Comparison of ENCODE assay signal across 9 mouse cellular contexts in the genomic region with DNA sequence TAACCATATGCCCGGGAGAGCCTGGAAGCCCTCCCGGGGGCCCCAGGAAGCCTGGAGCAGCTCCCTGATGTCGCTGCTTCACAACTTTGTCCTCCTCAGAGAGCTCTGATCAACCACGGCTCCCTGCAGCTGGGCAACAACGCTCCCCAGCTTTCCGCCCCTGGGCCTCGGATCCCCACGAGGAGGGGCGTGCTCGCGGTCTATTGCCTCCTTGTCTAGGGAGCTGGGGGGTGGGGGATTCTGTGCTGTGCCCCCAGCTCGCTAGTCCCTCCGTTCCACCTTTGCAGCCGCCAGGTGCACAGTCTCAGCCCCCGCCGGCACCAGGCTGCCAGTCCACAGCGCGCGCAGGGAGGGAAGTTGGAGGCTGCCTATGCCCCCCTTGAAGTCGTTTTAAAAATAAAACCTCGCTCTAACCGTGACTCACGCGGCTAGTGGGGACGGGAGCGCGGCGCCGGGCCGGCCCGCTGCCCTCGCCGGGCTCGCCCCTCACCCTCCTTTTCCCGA. TPM values are rescaled to one million over a fixed set of nuclear protein-coding genes. Genes with fewer than 3 reads are reported as not detected.
DNase-seq lines count a peak whose midpoint lies in the region; ATAC-seq and TF ChIP-seq lines count a peak whose summit lies in the region.
"Had no signal": no experiment of that assay in that cellular context is flagged by ENCODE, and none has a peak within 500 bp of the region (broad histone marks: within the 10 kb centered on the region; RNA-seq: fewer than 3 reads in every experiment).

No protein-coding gene starts in this region.

- TF ChIP-seq POLR2A in heart, adult 2 months (IDR thresholded peaks at IDR 0.05; ENCODE audit: insufficient read depth, low read depth, low read length), result no peak

- no peak for TF ChIP-seq CTCF in heart, adult 2 months (IDR thresholded peaks at IDR 0.05)
- no peak for TF ChIP-seq CTCF in E14TG2a.4 (conservative IDR thresholded peaks at IDR 0.05; ENCODE audit: low read length)

- ATAC-seq in embryonic facial prominence, embryonic 13.5 days (ENCODE audit: insufficient number of reproducible peaks, insufficient read depth, low FRiP score, low TSS enrichment, low read depth), result no peak
- ATAC-seq in neural tube, embryonic 12.5 days (ENCODE audit: low FRiP score, low read depth), result no peak

- TF ChIP-seq EP300 in heart, adult 2 months (IDR thresholded peaks at IDR 0.05; ENCODE audit: insufficient read depth, low read depth, low read length), result no peak

- no peak overlapping the region for H3K27ac ChIP-seq in heart, adult 2 months
- peak overlapping the region; percentile 48 for H3K27ac ChIP-seq in embryonic facial prominence, embryonic 13.5 days
- H3K27ac ChIP-seq in neural tube, embryonic 12.5 days, result no peak overlapping the region

- H3K4me2 ChIP-seq in embryonic facial prominence, embryonic 13.5 days, result peak overlapping the region; percentile 96
- peak overlapping the region; percentile 95 for H3K4me2 ChIP-seq in neural tube, embryonic 12.5 days (replicated peaks)

- no peak for DNase-seq in heart, adult 2 months
- no peak for DNase-seq in heart, postnatal 14 days
- DNase-seq in kidney, postnatal 10 days, result peak; percentile 45
- DNase-seq in layer of hippocampus, adult 9-11 months, result no peak
- no peak for DNase-seq in retina, embryonic 14.5 days (ENCODE audit: low spot score)

- no peaks in the 10 kb centered on the region for H3K36me3 ChIP-seq in heart, adult 2 months (ENCODE audit: control insufficient read depth, insufficient read depth, low read length)
- no peaks in the 10 kb centered on the region for H3K36me3 ChIP-seq in E14TG2a.4 (ENCODE audit: insufficient read depth, low read length)
- H3K36me3 ChIP-seq in embryonic facial prominence, embryonic 13.5 days, result no peaks in the 10 kb centered on the region
- no peaks in the 10 kb centered on the region for H3K36me3 ChIP-seq in neural tube, embryonic 12.5 days

- peaks cover 6% of the 10 kb centered on the region for H3K27me3 ChIP-seq in heart, adult 2 months (ENCODE audit: control insufficient read depth, insufficient read depth, low read length)
- peaks cover 90% of the 10 kb centered on the region for H3K27me3 ChIP-seq in E14TG2a.4 (ENCODE audit: insufficient read depth, low read length)
- H3K27me3 ChIP-seq in embryonic facial prominence, embryonic 13.5 days, result peaks cover 56% of the 10 kb centered on the region
- peaks cover 80% of the 10 kb centered on the region for H3K27me3 ChIP-seq in neural tube, embryonic 12.5 days (replicated peaks)

- no peaks in the 10 kb centered on the region for H3K4me1 ChIP-seq in heart, adult 2 months (ENCODE audit: control insufficient read depth, insufficient read depth, low read length)
- H3K4me1 ChIP-seq in E14TG2a.4 (replicated peaks; ENCODE audit: low read depth, low read length), result peaks cover 54% of the 10 kb centered on the region
- H3K4me1 ChIP-seq in embryonic facial prominence, embryonic 13.5 days, result peaks cover 40% of the 10 kb centered on the region
- peaks cover 41% of the 10 kb centered on the region for H3K4me1 ChIP-seq in neural tube, embryonic 12.5 days

- peak overlapping the region; percentile 67 for H3K9ac ChIP-seq in heart, adult 2 months (ENCODE audit: low read depth, low read length)
- peak overlapping the region; percentile 85 for H3K9ac ChIP-seq in embryonic facial prominence, embryonic 13.5 days
- peak overlapping the region; percentile 65 for H3K9ac ChIP-seq in neural tube, embryonic 12.5 days

- peak overlapping the region; percentile 51 for H3K4me3 ChIP-seq in heart, adult 2 months
- peak overlapping the region; percentile 79 for H3K4me3 ChIP-seq in E14TG2a.4 (replicated peaks; ENCODE audit: low read length)
- H3K4me3 ChIP-seq in embryonic facial prominence, embryonic 13.5 days, result peak overlapping the region; percentile 86
- peak overlapping the region; percentile 64 for H3K4me3 ChIP-seq in neural tube, embryonic 12.5 days

- intact Hi-C loops in heart, adult 2 months (cut with DNase I), result no loop called here
- intact Hi-C loops in heart, postnatal 14 days (cut with DNase I), result no loop called here

- WGBS in heart, adult 2 months, result 3% methylated on average over 35 of the region's 35 CpGs
- 1% methylated on average over 35 of the region's 35 CpGs for WGBS in embryonic facial prominence, embryonic 13.5 days
- under 1% methylated on average over 35 of the region's 35 CpGs for WGBS in neural tube, embryonic 12.5 days

- H3K9me3 ChIP-seq in E14TG2a.4 (ENCODE audit: low read length), result no peaks in the 10 kb centered on the region
- H3K9me3 ChIP-seq in embryonic facial prominence, embryonic 13.5 days, result no peaks in the 10 kb centered on the region
- no peaks in the 10 kb centered on the region for H3K9me3 ChIP-seq in neural tube, embryonic 12.5 days

- no peaks in the 10 kb centered on the region for H3K79me2 ChIP-seq in heart, adult 2 months (replicated peaks; ENCODE audit: control insufficient read depth, insufficient read depth, low read length)

RNA-seq across cellular contexts. Expression of a gene that starts 41.2 kb away (rescaled TPM):
- 10 to 100 TPM; 62.1 to 70.9 TPM for total RNA-seq in heart, adult 2 months (2021)
- 73.3 and 84.2 TPM in 2 replicates for polyA plus RNA-seq in heart, adult 2 months (2012; rRNA removed)
- total RNA-seq in heart, postnatal 14 days (2021), result 10 to 100 TPM; 77.4 to 79.9 TPM
- 205 and 228 TPM in 2 replicates for polyA plus RNA-seq in embryonic facial prominence, embryonic 13.5 days (2015; fragmentation: Nextera tagmentation; extraction: Ambion mirVana)
- polyA plus RNA-seq in neural tube, embryonic 12.5 days (2016; fragmentation: Nextera tagmentation; extraction: Ambion mirVana), result 244 and 249 TPM in 2 replicates

RNA-seq across cellular contexts. Expression of a gene that starts 52.5 kb away (rescaled TPM):
- total RNA-seq in heart, adult 2 months (2021), result 100 to 1,000 TPM; 384 to 424 TPM
- 589 and 775 TPM in 2 replicates for polyA plus RNA-seq in heart, adult 2 months (2012; rRNA removed)
- 100 to 1,000 TPM; 545 to 557 TPM for total RNA-seq in heart, postnatal 14 days (2021)
- polyA plus RNA-seq in embryonic facial prominence, embryonic 13.5 days (2015; fragmentation: Nextera tagmentation; extraction: Ambion mirVana), result 789 and 891 TPM in 2 replicates
- 822 and 941 TPM in 2 replicates for polyA plus RNA-seq in neural tube, embryonic 12.5 days (2016; fragmentation: Nextera tagmentation; extraction: Ambion mirVana)

RNA-seq across cellular contexts. Expression of a gene that starts 59.3 kb away (rescaled TPM):
- total RNA-seq in heart, adult 2 months (2021), result 1 to 10 TPM; 1.1 to 1.2 TPM
- polyA plus RNA-seq in heart, adult 2 months (2012; rRNA removed), result 0.84 and 0.94 TPM in 2 replicates
- 1 to 10 TPM in 1 of 2 experiments, under 1 TPM in 1; 0.98 to 1.0 TPM for total RNA-seq in heart, postnatal 14 days (2021)
- polyA plus RNA-seq in embryonic facial prominence, embryonic 13.5 days (2015; fragmentation: Nextera tagmentation; extraction: Ambion mirVana), result 13.0 and 13.6 TPM in 2 replicates
- 7.0 and 9.9 TPM in 2 replicates for polyA plus RNA-seq in neural tube, embryonic 12.5 days (2016; fragmentation: Nextera tagmentation; extraction: Ambion mirVana)
- total RNA-seq: MEL had no signal
